Mouse (Mus musculus): Measurements from ENCODE around the gene Dnaaf5.

DNA sequence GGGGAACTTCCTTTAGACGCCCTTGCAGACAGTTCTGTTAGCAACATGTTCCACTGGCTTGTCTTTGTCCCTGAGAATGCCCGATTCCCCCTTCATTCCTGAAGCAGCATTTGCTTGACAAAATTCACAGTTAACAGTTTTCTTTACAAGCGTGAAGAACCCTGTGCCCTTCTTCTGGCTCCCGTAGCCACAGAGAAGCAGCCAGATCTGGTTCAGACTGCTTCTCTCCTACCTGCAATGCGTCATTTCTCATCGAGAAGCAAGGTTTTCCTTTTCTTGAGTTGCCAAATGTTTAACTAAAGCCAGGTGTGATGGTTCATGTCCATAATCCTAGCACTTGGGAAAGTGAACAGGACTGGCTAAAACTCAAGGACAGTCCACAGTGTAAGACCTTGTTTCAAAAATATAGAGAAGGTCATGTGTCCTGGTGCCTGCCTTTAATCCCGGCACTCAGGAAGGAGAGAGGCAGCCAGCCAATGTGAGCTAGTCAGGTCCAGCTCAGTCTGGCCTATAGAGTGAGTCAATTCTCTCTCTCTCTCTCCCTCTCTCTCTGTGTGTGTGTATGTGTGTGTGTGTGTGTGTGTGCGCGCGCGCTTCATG lies 3.4 kb upstream of the Dnaaf5 start:
- no peak for TF ChIP-seq CTCF (IDR thresholded peaks at IDR 0.05; ENCODE audit: low read depth, low read length)
- TF ChIP-seq POLR2A (IDR thresholded peaks at IDR 0.05; ENCODE audit: insufficient read depth, low read length): no peak

Measured in ES-Bruce4 (cell line).